Mouse (Mus musculus) bone marrow macrophage, adult 2 months (primary cell): ENCODE data around the gene Pex5l.

Experiments used
- CTCF ChIP-seq: IDR thresholded peaks from 2 replicates; pipeline ENCODE4 v1.5.1; 2012; ENCODE audit warnings: low read depth, mild to moderate bottlenecking, low read length, moderate library complexity
- POLR2A ChIP-seq: IDR thresholded peaks from 2 replicates; pipeline ENCODE4 v1.6.1; 2012; ENCODE audit warnings: mild to moderate bottlenecking, low read depth, low read length, borderline replicate concordance

- TF ChIP-seq CTCF (no peak), POLR2A (no peak)
Observed at GRCm38 (mm10) chr3:32961494-32961893, 181.6 kb downstream of the Pex5l start.
